Mouse (Mus musculus) left cerebral cortex, adult 11 months (tissue): ENCODE measurements around the gene Mrpl22.
A peak's percentile ranks its signal among the peaks of the same experiment; 100 is the strongest.
"Not testable (repeated sequence)": the region's sequence is repeated elsewhere in the genome, so short reads cannot be mapped to it uniquely, and the experiment has no call there.

Experiments used
- DNase-seq: peaks from one replicate; pipeline ENCODE4 v3.0.0; 2022; ENCODE audit warnings: low spot score

The Mrpl22 gene

DNA sequence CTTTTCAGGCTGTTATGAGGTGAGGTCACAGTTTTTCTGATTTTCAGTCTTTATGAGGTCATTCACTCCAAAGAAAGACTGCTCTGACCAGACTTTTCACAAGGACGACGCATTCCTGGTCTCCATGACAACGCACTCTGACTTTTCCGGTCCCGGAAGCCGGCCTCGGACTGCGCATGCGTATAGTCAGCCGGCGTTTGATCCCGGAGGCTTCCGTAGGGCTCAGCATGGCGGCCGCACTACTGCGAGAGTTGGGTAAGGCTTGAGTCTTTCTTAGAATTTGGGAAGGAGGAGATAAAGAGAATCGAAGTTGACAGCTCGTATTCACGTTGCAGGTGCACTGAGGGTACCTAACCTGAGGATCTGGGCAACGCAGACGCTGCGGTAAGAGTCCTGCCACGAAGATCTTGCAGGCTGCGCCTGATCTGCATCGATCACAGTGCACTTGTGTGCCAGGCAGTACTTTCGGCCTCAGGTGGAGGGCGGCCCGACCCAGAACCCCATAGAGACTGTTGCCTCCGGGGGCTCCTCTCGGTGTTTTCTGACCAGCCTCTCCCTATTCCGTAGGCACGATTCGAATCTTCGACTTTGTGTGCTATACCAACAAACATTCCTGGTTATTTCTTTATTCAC is at the start of gene Mrpl22:
Mrpl22 (plus strand) TSS at position 203 of the 633 bp plus-strand sequence.
- DNase-seq: peak; percentile 91

GRCm38 (mm10) chr11:58123711-58124110 is 47.8 kb upstream of the Mrpl22 start:
- no peak for DNase-seq

- DNase-seq: no peak
Measured at GRCm38 (mm10) chr11:58125021-58125420, 46.4 kb upstream of the Mrpl22 start.

DNA sequence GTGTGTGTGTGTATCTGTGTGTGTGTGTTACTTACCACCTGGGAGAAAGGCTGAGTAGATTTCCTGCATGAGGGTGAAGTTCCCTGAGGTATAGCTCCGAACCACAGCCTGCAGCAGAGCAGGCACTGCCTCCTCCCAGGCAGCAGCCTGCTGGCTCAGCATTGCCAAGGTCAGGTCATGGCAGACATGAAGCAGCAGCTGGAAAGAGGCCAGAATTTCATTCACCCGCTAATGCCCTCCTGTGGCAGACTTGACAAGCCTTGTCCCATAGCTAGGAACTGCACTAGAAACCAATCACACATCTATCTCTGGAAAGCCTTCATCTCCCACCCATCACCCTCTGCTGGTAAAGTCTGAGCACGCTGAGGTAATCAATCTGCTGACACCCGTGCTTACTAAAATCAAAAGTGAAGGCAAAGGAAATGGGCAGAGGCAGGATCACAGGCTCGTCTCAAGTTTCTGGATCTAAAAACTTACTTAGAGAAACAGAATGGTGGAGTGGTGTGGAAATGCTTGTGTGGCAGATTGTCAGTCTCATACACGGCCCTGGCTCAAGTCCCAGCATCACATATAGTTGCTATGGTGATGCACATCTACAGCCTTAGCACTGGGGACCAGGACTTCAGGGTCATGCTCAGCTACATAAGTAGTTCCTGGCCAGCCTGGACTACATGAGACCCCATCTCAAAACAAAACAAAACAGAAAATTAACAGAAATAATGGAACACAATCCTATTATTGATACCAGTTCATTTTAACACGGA is 44.9 kb upstream of the Mrpl22 start:
- DNase-seq: no peak

DNA sequence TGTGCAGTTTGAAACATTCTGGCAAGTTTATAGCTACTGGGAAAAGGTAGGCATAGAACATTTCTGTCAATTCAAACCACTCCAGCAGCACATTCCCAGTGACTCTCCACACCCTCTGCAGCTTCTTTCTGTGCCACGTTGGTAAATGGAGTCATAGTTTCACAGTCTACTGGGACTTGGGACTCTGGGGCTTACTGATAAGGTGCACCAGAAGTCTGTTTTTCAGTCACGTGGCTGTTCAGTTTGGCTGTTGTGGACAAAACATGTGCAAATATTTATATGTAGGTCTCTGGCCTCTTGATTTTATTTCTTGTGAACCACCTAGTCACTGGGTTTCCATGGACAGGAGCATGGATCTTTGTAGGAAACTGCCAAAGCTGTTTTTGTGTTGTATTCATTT is 43.9 kb upstream of the Mrpl22 start:
- no peak for DNase-seq

GRCm38 (mm10) chr11:58129302-58129843 is 42.1 kb upstream of the Mrpl22 start:
- no peak for DNase-seq

DNA sequence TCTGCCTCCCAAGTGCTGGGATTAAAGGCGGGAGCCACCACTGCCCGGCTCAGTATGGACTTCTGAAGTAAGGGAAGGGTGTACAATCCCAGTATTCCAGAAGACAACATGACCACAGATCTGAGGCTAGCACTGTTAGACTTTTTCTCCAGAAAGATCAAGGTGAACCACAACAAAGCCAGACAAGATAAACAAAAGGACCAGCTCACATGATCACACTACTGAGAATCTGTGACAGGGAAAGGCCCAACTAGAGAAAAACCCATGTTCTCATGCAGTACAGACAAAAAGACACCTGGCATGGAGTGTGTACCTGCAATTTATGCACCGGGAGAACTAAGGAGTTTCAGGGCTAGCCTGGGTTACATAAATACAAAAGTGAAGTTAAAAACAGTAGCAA is 39.4 kb upstream of the Mrpl22 start:
- DNase-seq: no peak

- no peak for DNase-seq
Measured at GRCm38 (mm10) chr11:58134869-58135268, 36.6 kb upstream of the Mrpl22 start.

DNA sequence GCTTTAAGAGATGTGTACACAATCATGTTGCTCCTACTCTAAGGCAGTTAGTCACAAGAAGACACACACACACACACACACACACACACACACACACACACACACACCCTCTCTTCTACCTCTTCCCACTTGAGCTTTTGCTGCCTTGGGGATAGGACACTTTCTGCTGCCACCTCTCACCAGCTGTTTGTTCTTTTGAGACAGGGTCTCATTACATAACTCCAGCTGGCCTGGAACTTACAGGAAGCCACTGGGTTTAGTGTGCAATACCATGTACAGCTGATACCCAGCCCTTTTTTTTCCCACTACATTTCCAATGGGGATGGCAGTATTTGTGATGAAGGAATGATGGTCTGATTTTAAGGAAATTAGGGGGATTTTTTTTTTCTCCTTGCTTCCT is 36.2 kb upstream of the Mrpl22 start:
- no peak for DNase-seq

DNA sequence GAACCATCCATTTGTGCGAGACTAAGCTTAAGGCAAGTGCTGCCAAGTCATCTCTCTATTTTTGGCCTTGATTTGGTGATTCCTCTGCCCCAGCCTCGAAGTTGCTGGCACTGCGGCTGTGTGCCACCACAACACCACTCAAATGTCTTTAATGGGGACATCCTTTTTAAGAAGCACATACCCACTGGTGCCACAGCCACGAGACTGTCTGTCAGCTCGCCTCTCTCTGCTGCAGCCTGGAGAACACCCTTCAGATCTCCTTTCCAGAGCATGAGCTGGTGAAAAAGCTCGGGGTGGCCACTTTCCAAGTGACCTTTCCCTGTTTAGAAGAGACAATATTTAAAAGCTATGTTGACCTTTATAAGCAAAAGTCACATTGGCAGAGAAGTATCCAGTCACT is 34.8 kb upstream of the Mrpl22 start:
- DNase-seq: no peak

- DNase-seq: no peak
Measured at GRCm38 (mm10) chr11:58138821-58139220, 32.6 kb upstream of the Mrpl22 start.

DNA sequence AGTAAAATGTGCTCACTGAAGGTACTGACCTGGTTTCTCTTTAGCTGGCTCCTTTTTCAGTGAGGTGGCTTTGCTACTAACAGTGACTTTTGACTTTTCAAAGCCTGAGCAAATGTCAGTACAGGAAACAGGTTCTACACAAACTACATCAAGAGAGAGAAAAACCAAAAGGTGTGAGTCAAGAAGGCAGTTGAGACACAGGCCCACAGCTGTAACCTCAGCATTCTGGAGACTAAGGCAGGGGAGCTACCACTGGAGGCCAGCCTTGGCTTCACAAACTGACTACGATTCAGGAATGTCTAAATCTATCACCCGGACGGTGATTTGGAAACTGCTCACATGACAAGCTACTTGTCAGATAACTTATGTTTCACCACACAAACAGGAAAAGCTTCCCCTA is 32.0 kb upstream of the Mrpl22 start:
- DNase-seq: no peak

GRCm38 (mm10) chr11:58143704-58144426 is 27.6 kb upstream of the Mrpl22 start:
- no peak for DNase-seq

DNA sequence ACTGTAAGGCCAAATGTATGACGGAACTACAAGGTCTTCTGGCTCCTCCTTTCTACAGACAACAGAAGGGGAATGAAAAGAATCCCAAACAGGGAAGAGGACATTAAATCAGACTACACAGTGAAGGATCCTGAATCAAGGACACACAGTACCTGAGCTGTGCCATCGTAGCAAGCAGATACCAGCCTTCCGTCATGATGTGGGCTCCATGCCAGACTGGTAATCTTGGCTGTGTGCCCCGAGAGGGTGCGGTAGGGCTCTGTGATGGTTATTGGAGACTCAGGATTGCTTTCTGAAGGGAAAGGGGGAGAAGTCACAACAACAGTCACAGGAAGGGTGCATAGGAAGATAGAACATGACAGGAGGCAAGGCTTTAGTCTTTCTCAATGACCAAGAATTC is 25.2 kb upstream of the Mrpl22 start:
- no peak for DNase-seq

GRCm38 (mm10) chr11:58155458-58155857 is 16.0 kb upstream of the Mrpl22 start:
- no peak for DNase-seq

GRCm38 (mm10) chr11:58156871-58157270 is 14.6 kb upstream of the Mrpl22 start:
- no peak for DNase-seq

DNA sequence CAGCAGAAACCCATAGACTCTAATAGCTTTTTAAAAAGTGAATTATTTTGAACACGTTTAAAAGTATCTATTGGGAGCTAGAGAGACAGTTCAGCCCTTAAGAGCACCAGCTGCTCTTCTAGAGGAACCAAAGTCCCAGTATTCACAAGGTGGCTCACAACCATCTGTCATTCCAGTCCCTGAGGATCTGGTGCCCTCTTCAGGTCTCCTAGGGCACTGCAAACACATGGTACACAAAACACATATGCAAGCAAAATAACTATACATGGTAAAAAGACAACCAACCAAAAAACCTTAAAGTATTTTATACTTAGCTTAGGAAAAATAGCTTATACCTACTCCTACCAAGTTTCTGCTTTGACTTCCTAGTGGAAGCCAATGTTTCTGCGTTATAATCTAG is 6.4 kb upstream of the Mrpl22 start:
- DNase-seq: no peak

DNA sequence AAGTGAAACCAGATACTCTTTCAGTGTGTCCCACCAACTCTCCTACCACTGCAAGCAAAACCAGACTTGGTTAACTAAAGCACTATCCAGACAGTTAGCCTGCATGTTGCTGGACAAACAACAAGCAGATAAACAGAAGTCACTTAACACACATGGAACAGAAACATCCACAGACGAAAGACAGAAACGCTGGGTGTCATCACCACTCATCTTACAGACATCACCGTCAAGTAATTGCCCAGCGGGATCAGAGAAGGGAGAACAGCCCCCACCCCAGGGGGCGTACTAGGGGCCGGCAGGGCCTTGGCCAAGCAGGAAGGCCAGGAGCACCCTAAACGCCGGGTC is 3.7 kb upstream of the Mrpl22 start:
- no peak for DNase-seq

DNA sequence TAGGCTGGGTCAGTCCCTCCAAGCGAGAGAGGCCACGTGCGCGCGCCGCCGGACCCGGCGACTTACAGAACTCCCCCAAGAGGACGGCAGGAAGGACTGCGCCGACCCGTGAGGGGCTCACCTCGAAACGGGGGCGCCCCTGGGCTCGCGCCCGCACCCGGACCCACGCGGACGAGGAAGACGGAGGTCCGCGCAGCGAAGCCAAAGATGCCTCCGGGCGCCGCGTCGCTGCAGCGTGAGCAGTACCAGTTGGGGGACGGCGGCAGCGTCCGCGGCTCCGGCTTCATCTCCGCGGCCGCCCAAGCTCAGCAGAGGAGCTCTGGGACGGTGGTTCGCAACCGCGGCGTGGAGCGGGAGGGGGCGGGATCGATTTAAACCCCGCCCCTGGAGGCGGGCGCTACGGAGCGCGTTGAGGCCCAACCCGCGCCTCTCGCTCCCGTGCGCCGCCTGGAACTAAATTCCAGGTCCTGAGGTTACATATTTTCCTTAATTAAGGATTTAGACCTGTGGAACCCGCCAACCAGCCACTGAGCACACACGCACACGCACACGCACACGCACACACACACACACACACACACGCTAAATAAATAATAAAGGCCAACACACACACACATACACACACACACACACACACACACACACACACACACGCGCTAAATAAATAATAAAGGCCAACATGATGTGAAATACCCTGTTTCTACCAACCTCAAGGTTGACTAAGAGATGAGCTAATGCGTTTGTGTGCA is 3.1 kb upstream of the Mrpl22 start, which contains the start of gene Gemin5:
Gemin5 (minus strand) TSS at position 373 of the 749 bp plus-strand sequence.
- peak; percentile 72 for DNase-seq

GRCm38 (mm10) chr11:58169666-58170065 is 1.8 kb upstream of the Mrpl22 start:
- DNase-seq: no peak

GRCm38 (mm10) chr11:58179563-58179962 is 8.1 kb downstream of the Mrpl22 start:
- DNase-seq: peak; percentile 88

- not testable (repeated sequence) for DNase-seq
Measured at GRCm38 (mm10) chr11:58179986-58180385, 8.5 kb downstream of the Mrpl22 start.
